Mouse (Mus musculus) MN1 (cell line): ENCODE measurements around the gene Nxpe3.
"Not testable (repeated sequence)": the region's sequence is repeated elsewhere in the genome, so short reads cannot be mapped to it uniquely, and the experiment has no call there.

Source experiments
- DNase-seq: peaks from one replicate; pipeline ENCODE4 v3.0.0-alpha.2; 2016; ENCODE audit warnings: low spot score

Gene Nxpe3

GRCm38 (mm10) chr16:55890346-55891136 lies 4.5 kb downstream of the Nxpe3 start:
- DNase-seq: no peak

GRCm38 (mm10) chr16:55889451-55889850 lies 5.6 kb downstream of the Nxpe3 start:
- no peak for DNase-seq

- no peak for DNase-seq
Observed at GRCm38 (mm10) chr16:55888584-55888960, 6.5 kb downstream of the Nxpe3 start.

- DNase-seq: peak; percentile 27
Observed at GRCm38 (mm10) chr16:55887814-55888583, 7.1 kb downstream of the Nxpe3 start.

GRCm38 (mm10) chr16:55884246-55884645 lies 10.8 kb downstream of the Nxpe3 start:
- DNase-seq: no peak

GRCm38 (mm10) chr16:55876025-55876424 lies 19.1 kb downstream of the Nxpe3 start:
- peak; percentile 55 for DNase-seq

- no peak for DNase-seq
Observed at GRCm38 (mm10) chr16:55863832-55864231, 31.3 kb downstream of the Nxpe3 start.

GRCm38 (mm10) chr16:55863149-55863815 lies 31.8 kb downstream of the Nxpe3 start:
- DNase-seq: peak; percentile 80

- DNase-seq: peak; percentile 17
Observed at GRCm38 (mm10) chr16:55861104-55861503, 34.0 kb downstream of the Nxpe3 start.

- DNase-seq: not testable (repeated sequence)
Observed at GRCm38 (mm10) chr16:55859421-55859820, 35.7 kb downstream of the Nxpe3 start.

GRCm38 (mm10) chr16:55858465-55858864 lies 36.6 kb downstream of the Nxpe3 start:
- peak; percentile 56 for DNase-seq

- peak; percentile 73 for DNase-seq
Observed at GRCm38 (mm10) chr16:55852943-55853727, 42.0 kb downstream of the Nxpe3 start.

GRCm38 (mm10) chr16:55852515-55852914 lies 42.6 kb downstream of the Nxpe3 start:
- DNase-seq: no peak

GRCm38 (mm10) chr16:55850485-55850884 lies 44.6 kb downstream of the Nxpe3 start:
- DNase-seq: no peak

GRCm38 (mm10) chr16:55847679-55848078 lies 47.4 kb downstream of the Nxpe3 start:
- no peak for DNase-seq

- DNase-seq: no peak
Observed at GRCm38 (mm10) chr16:55844847-55845246, 50.2 kb downstream of the Nxpe3 start.

GRCm38 (mm10) chr16:55843919-55844318 lies 51.2 kb downstream of the Nxpe3 start:
- no peak for DNase-seq

GRCm38 (mm10) chr16:55843134-55843533 lies 52.0 kb downstream of the Nxpe3 start:
- no peak for DNase-seq

GRCm38 (mm10) chr16:55841506-55841905 lies 53.6 kb downstream of the Nxpe3 start:
- DNase-seq: no peak

- peak; percentile 78 for DNase-seq
Observed at GRCm38 (mm10) chr16:55838510-55839474, 56.3 kb downstream of the Nxpe3 start, which contains the start of gene Nfkbiz. TSS of gene Nfkbiz (minus strand) at chr16:55838899.

- no peak for DNase-seq
Observed at GRCm38 (mm10) chr16:55838129-55838509, 57.0 kb downstream of the Nxpe3 start.
